Mouse (Mus musculus) testis, adult 2 months (tissue): Measurements from ENCODE around the gene Ccer2. TPM values are rescaled to one million over a fixed set of nuclear protein-coding genes. Genes with fewer than 3 reads are reported as not detected.

Experiments
- H3K27ac ChIP-seq: fragments of 200-500 bp; 2 replicates; pipeline ENCODE4 v1.5.1; 2012; ENCODE audit warnings: low read depth, low read length; ENCODE audit not compliant: control insufficient read depth, insufficient read depth
- H3K27me3 ChIP-seq: fragments of 200-500 bp; 2 replicates; pipeline ENCODE4 v1.6.1; 2012; ENCODE audit warnings: mild to moderate bottlenecking, low read length, moderate library complexity; ENCODE audit not compliant: control insufficient read depth, insufficient read depth
- H3K36me3 ChIP-seq: fragments of 200-500 bp; 2 replicates; pipeline ENCODE4 v1.6.1; 2012; ENCODE audit warnings: mild to moderate bottlenecking, low read length; ENCODE audit not compliant: control insufficient read depth, insufficient read depth
- H3K4me1 ChIP-seq: fragments of 200-500 bp; 2 replicates; pipeline ENCODE4 v1.6.1; 2012; ENCODE audit warnings: low read length; ENCODE audit not compliant: control insufficient read depth, insufficient read depth
- H3K4me3 ChIP-seq: fragments of 200-500 bp; 2 replicates; pipeline ENCODE4 v1.5.1; 2012; ENCODE audit warnings: low read depth, mild to moderate bottlenecking, low read length, moderate library complexity, mixed read lengths; ENCODE audit not compliant: control insufficient read depth
- CTCF ChIP-seq: fragments of 200-500 bp; IDR thresholded peaks from 2 replicates; pipeline ENCODE4 v1.5.1; 2012; ENCODE audit warnings: low read depth, mild to moderate bottlenecking, inconsistent platforms, low read length, moderate library complexity; ENCODE audit not compliant: control insufficient read depth, insufficient read depth, insufficient replicate concordance
- POLR2A ChIP-seq: fragments of 200-500 bp; IDR thresholded peaks from 2 replicates; pipeline ENCODE4 v1.6.1; 2012; ENCODE audit warnings: low read depth, mild to moderate bottlenecking, inconsistent platforms, low read length, moderate library complexity; ENCODE audit not compliant: control insufficient read depth
- polyA plus RNA-seq: library from polyadenylated mRNA; depleted of rRNA; stranded (reverse); fragments of >200 nt; gene quantifications from 2 replicates; pipeline ENCODE4 v1.2.3, GENCODE M21; 2012; rRNA removed

Gene Ccer2
- not detected in 2 replicates for polyA plus RNA-seq

DNA sequence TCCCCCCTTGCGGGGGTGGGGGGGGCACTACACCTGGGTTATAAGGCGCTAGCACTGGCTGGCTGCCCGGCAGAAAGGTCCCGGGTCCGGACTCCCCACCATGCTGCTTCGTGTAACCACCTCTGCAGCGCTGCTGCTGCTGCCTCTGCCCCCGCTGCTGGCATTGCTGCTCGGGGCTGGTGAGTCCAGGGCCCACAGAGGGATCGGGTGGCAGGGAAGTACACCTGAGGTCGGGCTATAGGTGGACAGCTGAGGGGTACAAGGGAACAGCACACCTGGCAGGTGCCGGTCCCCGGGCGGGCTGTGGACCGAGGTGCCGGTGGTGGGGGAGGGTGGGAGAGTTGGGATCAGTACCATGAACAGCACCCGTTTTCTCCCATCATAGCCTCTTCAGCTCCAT, at the start of gene Ccer2:
Ccer2 (plus strand) TSS at position 96 of the 400 bp plus-strand sequence.
- H3K27me3 ChIP-seq: no peaks in the 10 kb centered on the region
- peaks cover 12% of the 10 kb centered on the region for H3K4me1 ChIP-seq
- no peaks in the 10 kb centered on the region for H3K36me3 ChIP-seq
- no peak within 1 kb of the TSS for H3K4me3 ChIP-seq
- TF ChIP-seq POLR2A (no peak), CTCF (no peak)
- H3K27ac ChIP-seq: no peak within 1 kb of the TSS

DNA sequence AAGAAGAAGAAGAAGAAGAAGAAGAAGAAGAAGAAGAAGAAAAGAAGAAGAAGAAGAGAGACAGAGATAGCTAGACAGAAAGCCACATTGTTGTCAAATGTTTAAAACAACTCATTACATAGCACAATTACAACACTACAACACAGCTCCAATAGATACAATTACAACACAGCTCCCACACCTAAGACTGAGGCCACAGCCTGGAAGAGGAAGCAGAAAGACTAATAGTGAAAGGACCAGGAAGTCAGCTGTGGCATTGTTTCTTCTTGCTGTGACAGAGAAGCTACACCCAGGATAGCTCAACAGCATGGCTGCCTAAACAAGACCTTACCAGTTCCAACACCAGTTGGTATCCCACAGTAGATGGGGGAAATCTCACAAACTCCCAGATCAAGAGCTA, 46.5 kb upstream of the Ccer2 start:
- Histone ChIP-seq H3K27ac (no peak overlapping the region), H3K4me1 (peaks cover 3% of the 10 kb centered on the region; the same call in 1 of the 2 replicates), H3K36me3 (no peaks in the 10 kb centered on the region), H3K27me3 (no peaks in the 10 kb centered on the region), H3K4me3 (no peak overlapping the region)
- TF ChIP-seq CTCF: no peak
- no peak for TF ChIP-seq POLR2A

DNA sequence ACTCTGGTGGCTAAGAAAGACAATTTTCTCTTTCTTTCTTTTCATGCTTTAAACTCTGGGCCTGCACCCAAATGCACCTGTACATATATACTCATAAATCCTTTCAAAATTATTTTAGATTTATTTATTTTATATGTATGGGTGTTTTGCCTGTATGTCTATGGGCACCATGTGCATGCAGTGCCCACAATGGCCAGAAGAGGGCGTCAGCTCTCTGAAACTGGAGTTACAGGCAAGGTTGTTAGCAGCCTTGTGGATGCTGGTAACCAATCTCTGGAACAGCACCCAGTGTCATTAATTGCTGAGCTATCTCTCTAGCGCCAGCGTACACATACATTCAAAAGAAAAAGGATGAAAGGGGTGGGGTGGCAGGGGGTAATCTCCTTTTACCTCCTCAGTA, 45.0 kb upstream of the Ccer2 start:
- Histone ChIP-seq H3K4me3 (no peak overlapping the region), H3K27ac (no peak overlapping the region), H3K36me3 (no peaks in the 10 kb centered on the region), H3K4me1 (peaks cover 3% of the 10 kb centered on the region; the same call in 1 of the 2 replicates), H3K27me3 (no peaks in the 10 kb centered on the region)
- TF ChIP-seq CTCF: peak; percentile 85; the same call in 1 of the 2 replicates
- TF ChIP-seq POLR2A: no peak

DNA sequence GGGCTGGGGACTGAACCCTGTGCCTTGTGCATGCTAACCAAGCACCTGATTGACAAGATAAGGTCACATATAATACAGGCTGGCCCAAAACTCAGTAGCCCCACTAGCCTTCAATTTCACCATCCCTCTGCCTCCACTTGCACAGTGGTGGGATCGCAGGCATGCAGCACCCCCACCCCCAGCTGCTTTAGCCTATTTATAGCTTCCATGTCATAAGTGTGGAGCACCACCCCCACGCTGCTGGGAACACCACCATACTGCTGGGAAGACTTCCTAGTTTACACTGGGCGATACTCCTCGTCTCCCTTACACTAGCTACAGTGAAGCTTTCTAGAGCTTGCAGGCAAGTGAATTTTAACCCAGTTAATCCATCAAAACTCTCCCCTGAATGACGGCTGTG, 41.3 kb upstream of the Ccer2 start:
- TF ChIP-seq POLR2A (no peak), CTCF (no peak)

DNA sequence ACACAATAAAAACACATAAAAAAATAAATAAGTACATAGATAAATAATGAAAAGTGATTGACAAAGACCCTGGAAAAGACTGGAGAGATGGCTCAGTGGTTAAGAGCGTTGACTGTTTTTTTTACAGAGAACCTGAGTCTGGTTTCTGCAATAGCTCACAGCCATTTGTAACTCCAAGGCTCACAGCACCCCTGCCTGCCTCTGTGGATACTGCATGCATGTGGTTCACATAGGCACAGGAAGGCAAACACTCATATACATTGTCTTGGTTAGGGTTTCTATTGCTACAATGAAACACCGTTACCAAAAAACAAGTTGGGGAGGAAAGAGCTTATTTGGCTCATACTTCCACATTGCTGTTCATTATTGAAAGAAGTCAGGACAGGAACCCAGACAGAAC, 40.4 kb upstream of the Ccer2 start:
- Histone ChIP-seq H3K27me3 (peaks cover 2% of the 10 kb centered on the region; the same call in 1 of the 2 replicates), H3K4me1 (peaks cover 5% of the 10 kb centered on the region; the same call in 1 of the 2 replicates), H3K36me3 (no peaks in the 10 kb centered on the region), H3K4me3 (no peak overlapping the region), H3K27ac (no peak overlapping the region)
- TF ChIP-seq POLR2A (no peak), CTCF (no peak)

More for the DNA sequence above, 41.3 kb upstream of the Ccer2 start:
- Histone ChIP-seq H3K27me3 (peaks cover 2% of the 10 kb centered on the region; the same call in 1 of the 2 replicates), H3K36me3 (no peaks in the 10 kb centered on the region), H3K27ac (no peak overlapping the region), H3K4me3 (no peak overlapping the region), H3K4me1 (peaks cover 5% of the 10 kb centered on the region; the same call in 1 of the 2 replicates)

DNA sequence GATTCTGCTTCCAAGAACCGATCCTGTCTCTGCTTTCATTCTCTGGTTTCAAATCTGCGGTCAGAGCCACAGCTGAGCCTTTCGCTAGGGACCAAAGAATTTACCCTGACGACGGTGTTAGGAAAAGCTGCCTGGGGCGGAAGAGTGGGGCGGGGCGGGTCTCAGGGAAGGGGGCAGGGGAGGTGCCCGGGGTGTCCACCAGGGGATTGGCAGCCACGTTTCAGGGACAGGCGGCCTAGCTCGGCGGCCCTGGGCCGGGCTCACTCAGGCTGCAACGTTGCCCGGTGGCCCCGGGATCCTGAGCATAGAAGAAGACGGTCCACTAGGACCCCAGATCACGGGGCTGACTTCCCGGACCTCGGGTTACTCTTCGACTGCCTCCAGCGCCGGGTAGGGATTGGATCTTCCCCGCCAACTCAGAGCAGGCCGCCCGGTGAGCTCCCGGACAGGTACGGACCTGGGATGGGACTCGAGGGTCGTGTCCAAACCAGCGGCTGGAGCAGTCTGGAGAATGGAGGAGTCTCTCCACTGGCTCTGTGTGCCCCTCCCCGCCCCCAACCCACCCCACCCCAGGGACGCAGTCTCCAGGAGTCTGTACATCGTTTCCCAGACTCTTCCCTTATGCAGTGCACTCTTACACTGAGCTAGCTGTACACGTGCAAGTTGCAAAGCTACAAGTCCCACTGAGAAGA, 39.2 kb upstream of the Ccer2 start, which contains the start of gene Fbxo17:
Fbxo17 (plus strand) TSS at position 215 of the 692 bp plus-strand sequence.
- Histone ChIP-seq H3K36me3 (no peaks in the 10 kb centered on the region), H3K4me1 (peaks cover 5% of the 10 kb centered on the region; the same call in 1 of the 2 replicates), H3K27ac (peak within 1 kb of the TSS; percentile 68; the same call in 1 of the 2 replicates), H3K27me3 (peaks cover 2% of the 10 kb centered on the region; the same call in 1 of the 2 replicates), H3K4me3 (peak within 1 kb of the TSS; percentile 72)
- TF ChIP-seq POLR2A: no peak; the same call in 1 of the 2 replicates
- no peak for TF ChIP-seq CTCF

DNA sequence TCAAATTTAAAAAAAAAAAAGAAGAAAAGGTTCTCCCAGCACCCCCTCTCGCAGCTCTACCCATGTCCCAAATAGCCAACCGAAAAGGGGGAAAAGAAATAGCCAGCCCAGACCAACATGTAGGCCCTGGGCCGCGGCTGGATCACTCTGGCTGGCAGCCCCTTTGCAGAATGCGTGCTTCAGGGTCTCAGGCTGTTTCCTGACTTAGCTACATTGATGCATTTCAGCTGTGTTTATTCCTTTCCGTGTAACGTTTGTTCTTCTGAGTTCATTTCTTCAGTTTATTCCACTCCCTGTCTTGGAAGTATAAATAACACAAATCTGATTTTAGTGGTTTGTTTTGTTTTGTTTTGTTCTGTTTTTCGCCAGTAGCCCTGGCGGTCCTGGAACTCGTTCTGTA, 38.2 kb upstream of the Ccer2 start:
- H3K27me3 ChIP-seq: peaks cover 2% of the 10 kb centered on the region; the same call in 1 of the 2 replicates
- H3K4me1 ChIP-seq: peaks cover 5% of the 10 kb centered on the region; the same call in 1 of the 2 replicates
- H3K27ac ChIP-seq: no peak overlapping the region
- TF ChIP-seq CTCF (no peak), POLR2A (no peak)
- H3K4me3 ChIP-seq: no peak overlapping the region
- H3K36me3 ChIP-seq: no peaks in the 10 kb centered on the region
